Mouse (Mus musculus): ENCODE results near the gene Nfatc4. TPM values are rescaled to one million over a fixed set of nuclear protein-coding genes. Genes with fewer than 3 reads are reported as not detected.

Gene Nfatc4
- polyA plus RNA-seq, 1 experiment from 2014 or later: 15.3 TPM

GRCm38 (mm10) chr14:55869538-55869937, 46.6 kb downstream of the Nfatc4 start:
- Histone ChIP-seq H3K36me3 (ENCODE audit: control insufficient read depth, insufficient read depth, low read length) (peaks cover 37% of the 10 kb centered on the region), H3K4me1 (replicated peaks; ENCODE audit: control insufficient read depth, insufficient read depth, low read length) (peaks cover 6% of the 10 kb centered on the region), H3K9me3 (ENCODE audit: control insufficient read depth, low read length) (no peaks in the 10 kb centered on the region), H3K27me3 (replicated peaks; ENCODE audit: control insufficient read depth, insufficient read depth, low read length) (no peaks in the 10 kb centered on the region), H3K4me3 (ENCODE audit: low read depth, low read length) (no peak overlapping the region), H3K27ac (ENCODE audit: low read depth, low read length) (no peak overlapping the region), H3K9ac (ENCODE audit: low read depth, low read length) (no peak overlapping the region), H3K4me2 (no peak overlapping the region)
- 88% methylated on average over 6 of the region's 6 CpGs for WGBS
- ATAC-seq (replicated peaks; ENCODE audit: low FRiP score) (no peak), DNase-seq (ENCODE audit: low spot score) (no peak)

- Histone ChIP-seq H3K9ac (ENCODE audit: low read depth, low read length) (no peak overlapping the region), H3K9me3 (ENCODE audit: control insufficient read depth, low read length) (no peaks in the 10 kb centered on the region), H3K4me1 (replicated peaks; ENCODE audit: control insufficient read depth, insufficient read depth, low read length) (peaks cover 6% of the 10 kb centered on the region), H3K4me2 (no peak overlapping the region), H3K27me3 (replicated peaks; ENCODE audit: control insufficient read depth, insufficient read depth, low read length) (no peaks in the 10 kb centered on the region), H3K4me3 (ENCODE audit: low read depth, low read length) (no peak overlapping the region), H3K27ac (ENCODE audit: low read depth, low read length) (no peak overlapping the region), H3K36me3 (ENCODE audit: control insufficient read depth, insufficient read depth, low read length) (peaks cover 32% of the 10 kb centered on the region)
- 89% methylated on average over 12 of the region's 12 CpGs for WGBS
- DNase-seq (ENCODE audit: low spot score): no peak
- no peak for ATAC-seq (replicated peaks; ENCODE audit: low FRiP score)
Observed at GRCm38 (mm10) chr14:55872039-55872438, 49.1 kb downstream of the Nfatc4 start.

DNA sequence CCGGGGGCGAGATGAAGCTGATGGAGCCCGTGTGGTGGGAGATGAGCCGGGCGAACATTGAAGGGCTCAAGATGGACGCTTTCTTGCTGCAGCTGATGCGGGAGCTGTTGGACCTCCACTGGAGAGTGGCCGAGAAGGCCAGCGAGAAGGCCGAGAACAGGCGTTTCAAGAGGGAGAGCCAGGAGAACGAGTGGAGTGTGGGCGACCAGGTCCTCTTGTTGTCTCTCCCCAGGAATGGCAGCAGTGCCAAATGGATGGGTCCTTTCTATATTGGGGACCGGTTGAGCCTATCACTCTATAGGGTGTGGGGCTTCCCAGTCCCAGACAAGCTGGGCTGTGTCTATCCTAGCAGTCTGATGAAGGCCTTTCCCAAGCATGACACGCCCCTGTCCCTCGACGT, 49.6 kb downstream of the Nfatc4 start:
- Histone ChIP-seq H3K4me1 (replicated peaks; ENCODE audit: control insufficient read depth, insufficient read depth, low read length) (peaks cover 6% of the 10 kb centered on the region), H3K36me3 (ENCODE audit: control insufficient read depth, insufficient read depth, low read length) (peaks cover 32% of the 10 kb centered on the region), H3K27ac (ENCODE audit: low read depth, low read length) (no peak overlapping the region), H3K27me3 (replicated peaks; ENCODE audit: control insufficient read depth, insufficient read depth, low read length) (no peaks in the 10 kb centered on the region), H3K4me3 (ENCODE audit: low read depth, low read length) (no peak overlapping the region), H3K4me2 (no peak overlapping the region), H3K9ac (ENCODE audit: low read depth, low read length) (no peak overlapping the region), H3K9me3 (ENCODE audit: control insufficient read depth, low read length) (no peaks in the 10 kb centered on the region)
- WGBS: 86% methylated on average over 17 of the region's 17 CpGs
- no peak for DNase-seq (ENCODE audit: low spot score)
- ATAC-seq (replicated peaks; ENCODE audit: low FRiP score): no peak

DNA sequence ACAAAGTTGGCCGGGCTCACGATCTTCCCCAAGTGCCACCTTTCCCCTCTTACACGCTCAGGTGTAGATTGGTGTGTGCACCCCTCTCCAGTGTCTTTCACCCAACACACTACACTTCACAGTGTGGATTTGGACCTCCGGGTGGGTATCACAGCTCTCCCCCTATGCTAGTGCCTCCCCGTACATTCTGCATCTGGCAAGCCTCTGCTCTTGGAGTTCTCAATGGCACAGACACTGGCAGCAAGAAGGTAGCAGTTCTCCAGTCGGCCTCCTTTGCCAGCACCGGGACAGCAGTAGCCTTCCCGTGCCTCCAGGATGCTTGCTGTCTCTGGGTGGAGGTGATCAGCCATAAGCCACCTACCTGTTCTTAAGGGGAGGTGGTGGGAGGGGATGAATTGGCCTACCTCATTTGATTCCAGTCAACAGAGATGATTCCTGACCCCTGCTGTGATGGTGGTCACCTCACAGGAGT, 50.3 kb downstream of the Nfatc4 start:
- ATAC-seq (replicated peaks; ENCODE audit: low FRiP score): no peak
- 76% methylated on average over 8 of the region's 8 CpGs for WGBS
- peak overlapping the region; percentile 76 for H3K4me2 ChIP-seq
- no peak overlapping the region for H3K9ac ChIP-seq (ENCODE audit: low read depth, low read length)
- peaks cover 10% of the 10 kb centered on the region for H3K4me1 ChIP-seq (replicated peaks; ENCODE audit: control insufficient read depth, insufficient read depth, low read length)
- DNase-seq (ENCODE audit: low spot score): no peak
- peaks cover 27% of the 10 kb centered on the region for H3K36me3 ChIP-seq (ENCODE audit: control insufficient read depth, insufficient read depth, low read length)
- no peak overlapping the region for H3K27ac ChIP-seq (ENCODE audit: low read depth, low read length)
- H3K4me3 ChIP-seq (ENCODE audit: low read depth, low read length): no peak overlapping the region
- no peaks in the 10 kb centered on the region for H3K27me3 ChIP-seq (replicated peaks; ENCODE audit: control insufficient read depth, insufficient read depth, low read length)
- H3K9me3 ChIP-seq (ENCODE audit: control insufficient read depth, low read length): no peaks in the 10 kb centered on the region

- no peak overlapping the region for H3K9ac ChIP-seq (ENCODE audit: low read depth, low read length)
- peak; percentile 58 for ATAC-seq (replicated peaks; ENCODE audit: low FRiP score)
Observed at GRCm38 (mm10) chr14:55873714-55874683, 51.1 kb downstream of the Nfatc4 start.

GRCm38 (mm10) chr14:55877469-55878315, 54.7 kb downstream of the Nfatc4 start:
- Histone ChIP-seq H3K4me2 (peak overlapping the region; percentile 47), H3K4me3 (ENCODE audit: low read depth, low read length) (no peak overlapping the region; the same call in 1 of the 2 replicates), H3K4me1 (replicated peaks; ENCODE audit: control insufficient read depth, insufficient read depth, low read length) (peaks cover 25% of the 10 kb centered on the region), H3K27me3 (replicated peaks; ENCODE audit: control insufficient read depth, insufficient read depth, low read length) (no peaks in the 10 kb centered on the region), H3K9ac (ENCODE audit: low read depth, low read length) (no peak overlapping the region), H3K36me3 (ENCODE audit: control insufficient read depth, insufficient read depth, low read length) (peaks cover 2% of the 10 kb centered on the region; the same call in 1 of the 2 replicates), H3K27ac (ENCODE audit: low read depth, low read length) (no peak overlapping the region), H3K9me3 (ENCODE audit: control insufficient read depth, low read length) (no peaks in the 10 kb centered on the region)
- ATAC-seq (replicated peaks; ENCODE audit: low FRiP score) (no peak), DNase-seq (ENCODE audit: low spot score) (no peak)
- 25% methylated on average over 14 of the region's 14 CpGs for WGBS

More at GRCm38 (mm10) chr14:55873714-55874683, 51.1 kb downstream of the Nfatc4 start:
- H3K27ac ChIP-seq (ENCODE audit: low read depth, low read length): no peak overlapping the region
- 11% methylated on average over 30 of the region's 30 CpGs for WGBS
- peaks cover 22% of the 10 kb centered on the region for H3K36me3 ChIP-seq (ENCODE audit: control insufficient read depth, insufficient read depth, low read length)
- peak overlapping the region; percentile 39 for H3K4me3 ChIP-seq (ENCODE audit: low read depth, low read length)
- DNase-seq (ENCODE audit: low spot score): peak; percentile 80
- H3K27me3 ChIP-seq (replicated peaks; ENCODE audit: control insufficient read depth, insufficient read depth, low read length): no peaks in the 10 kb centered on the region
- H3K9me3 ChIP-seq (ENCODE audit: control insufficient read depth, low read length): no peaks in the 10 kb centered on the region
- H3K4me2 ChIP-seq: peak overlapping the region; percentile 76
- peaks cover 13% of the 10 kb centered on the region for H3K4me1 ChIP-seq (replicated peaks; ENCODE audit: control insufficient read depth, insufficient read depth, low read length)

GRCm38 (mm10) chr14:55878316-55878940, 55.5 kb downstream of the Nfatc4 start:
- DNase-seq (ENCODE audit: low spot score): no peak
- H3K4me2 ChIP-seq: peak overlapping the region; percentile 47

GRCm38 (mm10) chr14:55879623-55880022, 56.7 kb downstream of the Nfatc4 start:
- Histone ChIP-seq H3K4me1 (replicated peaks; ENCODE audit: control insufficient read depth, insufficient read depth, low read length) (peaks cover 33% of the 10 kb centered on the region), H3K27me3 (replicated peaks; ENCODE audit: control insufficient read depth, insufficient read depth, low read length) (no peaks in the 10 kb centered on the region), H3K9ac (ENCODE audit: low read depth, low read length) (no peak overlapping the region), H3K27ac (ENCODE audit: low read depth, low read length) (no peak overlapping the region), H3K4me2 (no peak overlapping the region; the same call in 1 of the 2 replicates), H3K36me3 (ENCODE audit: control insufficient read depth, insufficient read depth, low read length) (no peaks in the 10 kb centered on the region), H3K4me3 (ENCODE audit: low read depth, low read length) (no peak overlapping the region), H3K9me3 (ENCODE audit: control insufficient read depth, low read length) (no peaks in the 10 kb centered on the region)
- no peak for ATAC-seq (replicated peaks; ENCODE audit: low FRiP score)
- no peak for DNase-seq (ENCODE audit: low spot score)
- 11% methylated on average over 1 of the region's 1 CpGs for WGBS

More at GRCm38 (mm10) chr14:55878316-55878940, 55.5 kb downstream of the Nfatc4 start:
- H3K27me3 ChIP-seq (replicated peaks; ENCODE audit: control insufficient read depth, insufficient read depth, low read length): no peaks in the 10 kb centered on the region
- no peak overlapping the region; the same call in 1 of the 2 replicates for H3K27ac ChIP-seq (ENCODE audit: low read depth, low read length)
- no peak for ATAC-seq (replicated peaks; ENCODE audit: low FRiP score)
- no peaks in the 10 kb centered on the region for H3K9me3 ChIP-seq (ENCODE audit: control insufficient read depth, low read length)
- H3K36me3 ChIP-seq (ENCODE audit: control insufficient read depth, insufficient read depth, low read length): no peaks in the 10 kb centered on the region
- peaks cover 29% of the 10 kb centered on the region for H3K4me1 ChIP-seq (replicated peaks; ENCODE audit: control insufficient read depth, insufficient read depth, low read length)
- no peak overlapping the region for H3K4me3 ChIP-seq (ENCODE audit: low read depth, low read length)
- H3K9ac ChIP-seq (ENCODE audit: low read depth, low read length): no peak overlapping the region
- 11% methylated on average over 7 of the region's 7 CpGs for WGBS
